Mouse (Mus musculus) adrenal gland, adult 8-10 months (tissue): Measurements from ENCODE around the gene Ccdc89. TPM values are rescaled to one million over a fixed set of nuclear protein-coding genes. Genes with fewer than 3 reads are reported as not detected.

ENCODE experiments used
- DNase-seq: peaks from one replicate; pipeline ENCODE4 v3.0.0; 2022
- total RNA-seq, 4 experiments: library from RNA; stranded (reverse); gene quantifications; 2 replicates each; pipeline ENCODE4 v1.2.4; 2022

Gene Ccdc89
- 1 to 10 TPM in 1 of 4 experiments, under 1 TPM in 3; 0.35 to 1.1 (median 0.52) TPM for total RNA-seq

GRCm38 (mm10) chr7:90426020-90427001 is at the start of gene Ccdc89:
Gene Ccdc89 (plus strand): TSS chr7:90426577.
- DNase-seq = peak; percentile 84

DNA sequence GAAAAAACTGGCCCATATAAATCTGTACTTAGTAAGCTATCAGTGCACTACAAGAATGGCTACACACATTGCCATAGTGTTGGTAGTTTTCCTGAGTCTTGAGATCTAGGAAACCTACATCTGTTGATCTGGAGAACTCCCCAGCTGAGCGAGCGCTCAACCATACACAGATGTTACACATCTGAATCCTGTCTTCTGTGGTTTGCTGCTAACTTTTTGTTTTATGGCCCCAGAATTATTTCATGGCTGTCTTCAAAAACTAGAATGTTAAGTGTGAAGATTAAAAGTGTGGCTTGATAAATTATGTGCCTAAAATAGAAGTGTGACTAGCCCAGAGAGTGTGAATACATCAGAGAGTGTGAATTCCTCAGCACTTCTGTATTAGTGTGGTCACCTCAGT is 42.0 kb upstream of the Ccdc89 start:
- DNase-seq = no peak

DNA sequence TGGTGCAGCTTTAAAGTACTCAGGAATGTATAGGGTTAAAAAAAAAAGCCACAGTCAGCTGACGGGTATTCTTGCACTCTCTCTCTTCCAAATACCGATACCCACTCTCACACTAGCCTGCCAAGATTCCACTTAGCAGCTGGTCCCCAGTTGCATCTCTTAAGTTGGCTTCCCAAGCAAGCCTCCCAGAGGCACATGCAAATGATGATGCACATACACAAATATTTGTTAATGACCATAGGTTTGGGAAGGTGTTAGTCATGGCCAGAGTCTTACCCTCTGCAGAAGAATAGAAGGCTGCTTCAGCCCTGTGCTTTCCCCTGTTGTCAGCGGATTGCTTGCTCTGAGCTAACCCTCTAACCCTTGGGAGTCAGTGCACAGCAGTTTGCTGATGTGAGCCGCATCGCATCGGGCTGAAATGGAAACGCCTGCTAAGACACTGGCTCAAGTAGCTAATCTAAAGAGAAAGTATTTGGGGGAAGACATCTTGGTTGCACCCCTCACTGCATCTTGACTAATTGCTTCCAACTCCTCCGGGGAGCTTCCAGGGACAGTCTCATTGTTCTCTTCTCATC is 39.4 kb upstream of the Ccdc89 start:
- DNase-seq = no peak

GRCm38 (mm10) chr7:90389765-90390164 is 36.6 kb upstream of the Ccdc89 start:
- no peak for DNase-seq

- DNase-seq = no peak
Observed at GRCm38 (mm10) chr7:90395073-90395472, 31.3 kb upstream of the Ccdc89 start.

GRCm38 (mm10) chr7:90395928-90396327 is 30.4 kb upstream of the Ccdc89 start:
- DNase-seq = no peak

- peak; percentile 42 for DNase-seq
Observed at GRCm38 (mm10) chr7:90409934-90410333, 16.4 kb upstream of the Ccdc89 start.

GRCm38 (mm10) chr7:90427006-90427405 is 629 bp downstream of the Ccdc89 start:
- no peak for DNase-seq

- no peak for DNase-seq
Observed at GRCm38 (mm10) chr7:90432221-90432620, 5.8 kb downstream of the Ccdc89 start.

DNA sequence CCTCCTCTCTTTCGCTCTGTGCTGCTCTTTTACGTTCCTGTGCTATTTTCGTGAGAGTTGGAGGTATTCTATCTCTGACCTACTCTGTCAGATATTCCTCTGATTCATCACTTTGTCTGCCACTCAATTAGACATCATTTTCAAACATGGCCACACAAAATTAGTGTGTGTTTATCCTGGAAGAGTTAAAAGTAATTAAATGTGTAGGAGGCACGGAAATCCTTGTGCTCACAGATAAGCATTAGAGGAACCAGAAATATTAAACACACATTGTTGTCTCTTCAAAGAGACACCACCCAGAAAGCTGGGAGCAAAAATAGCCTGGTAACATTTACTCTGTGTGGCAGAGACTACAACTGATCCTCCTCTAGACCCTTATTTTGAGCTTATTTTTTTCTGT is 13.7 kb downstream of the Ccdc89 start:
- DNase-seq = no peak

DNA sequence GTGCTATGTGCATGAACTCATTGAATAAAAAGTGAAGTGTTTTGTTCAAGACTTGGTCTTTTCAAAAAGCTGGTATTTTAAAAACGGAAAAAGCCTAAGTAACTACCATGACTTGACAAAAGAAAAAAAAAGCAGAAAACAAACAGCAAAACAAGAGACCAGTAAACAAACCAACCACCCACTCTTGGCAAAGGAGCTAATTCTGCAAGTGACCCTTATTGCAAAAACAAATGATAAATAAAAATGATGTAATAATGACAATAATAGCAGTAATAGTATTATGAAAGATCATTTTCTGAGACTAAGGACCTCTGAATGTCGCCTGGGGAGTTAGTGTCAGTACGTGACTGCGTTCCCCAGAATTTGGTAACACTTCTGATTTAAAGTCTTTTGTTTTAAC is 15.7 kb downstream of the Ccdc89 start:
- DNase-seq = no peak

- DNase-seq = peak; percentile 95
Observed at GRCm38 (mm10) chr7:90442518-90443080, 16.2 kb downstream of the Ccdc89 start, which contains the start of gene Crebzf. Gene Crebzf (plus strand): TSS chr7:90442729.

DNA sequence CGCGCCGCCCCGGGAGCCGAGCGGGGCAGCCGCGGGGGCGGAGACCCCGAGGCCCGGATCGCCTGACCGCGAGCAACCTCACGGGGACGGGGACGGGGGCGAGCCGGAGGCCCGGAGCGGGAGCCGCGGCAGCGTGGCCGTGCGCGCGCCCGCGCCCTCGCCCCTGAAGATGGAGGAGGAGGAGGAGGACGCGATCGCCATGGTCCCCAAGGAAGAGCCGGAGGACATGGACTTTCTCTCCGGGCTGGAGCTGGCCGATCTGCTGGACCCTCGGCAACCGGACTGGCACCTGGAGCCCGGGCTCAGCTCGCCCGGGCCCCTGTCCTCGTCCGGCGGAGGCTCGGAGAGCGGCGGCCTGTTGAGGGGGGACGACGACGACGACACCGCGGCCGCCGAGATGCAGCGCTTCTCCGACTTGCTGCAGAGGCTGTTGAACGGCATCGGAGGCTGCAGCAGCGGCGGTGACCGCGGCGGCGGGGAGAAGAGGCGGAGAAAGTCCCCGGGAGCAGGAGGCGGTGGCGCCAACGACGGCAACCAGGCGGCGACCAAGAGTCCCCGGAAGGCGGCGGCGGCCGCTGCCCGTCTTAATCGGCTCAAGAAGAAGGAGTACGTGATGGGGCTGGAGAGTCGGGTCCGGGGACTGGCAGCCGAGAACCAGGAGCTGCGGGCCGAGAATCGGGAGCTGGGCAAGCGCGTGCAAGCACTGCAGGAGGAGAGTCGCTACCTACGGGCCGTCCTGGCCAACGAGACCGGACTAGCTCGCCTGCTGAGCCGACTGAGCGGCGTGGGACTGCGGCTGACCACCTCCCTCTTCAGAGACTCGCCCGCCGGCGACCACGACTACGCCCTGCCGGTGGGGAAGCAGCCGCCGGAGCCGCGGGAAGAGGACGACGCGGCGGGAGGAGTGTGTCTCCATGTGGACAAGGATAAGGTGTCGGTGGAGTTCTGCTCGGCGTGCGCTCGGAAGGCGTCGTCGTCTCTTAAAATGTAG is 17.0 kb downstream of the Ccdc89 start:
- DNase-seq = peak; percentile 56

- DNase-seq = no peak
Observed at GRCm38 (mm10) chr7:90444206-90444605, 17.8 kb downstream of the Ccdc89 start.

DNA sequence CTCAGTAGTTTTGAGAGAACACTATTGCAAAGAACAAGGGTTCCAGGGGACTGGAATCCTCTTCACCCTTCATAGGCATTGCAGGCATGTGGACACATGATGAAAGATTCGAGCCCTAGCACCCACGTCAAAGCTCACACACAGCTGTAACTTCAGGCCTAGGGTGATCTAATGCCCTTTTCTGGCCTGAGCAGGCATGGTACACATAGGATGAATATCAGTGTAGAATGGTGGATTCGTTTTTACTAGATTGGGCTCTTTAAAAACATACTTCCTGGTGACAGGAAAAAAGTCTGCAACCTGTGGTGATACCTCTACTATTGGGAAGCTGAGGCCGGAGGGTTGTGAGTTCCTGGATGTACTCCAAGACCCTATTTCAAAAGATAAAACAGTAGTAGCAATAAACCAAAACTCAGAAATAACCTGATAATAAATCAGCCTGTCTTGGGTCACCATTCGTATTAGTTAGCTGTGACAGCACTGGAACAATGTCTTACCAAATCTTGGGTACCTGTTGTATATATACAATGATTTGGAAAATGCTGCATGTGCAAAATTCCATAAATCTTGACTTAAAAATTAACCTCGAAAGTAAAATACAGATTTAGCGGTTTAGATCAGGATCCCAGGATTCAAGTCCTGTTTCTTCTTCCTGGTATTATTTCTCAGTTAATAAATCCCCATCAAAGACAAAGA is 29.9 kb downstream of the Ccdc89 start:
- no peak for DNase-seq

- peak; percentile 83 for DNase-seq
Observed at GRCm38 (mm10) chr7:90456845-90457468, 30.6 kb downstream of the Ccdc89 start, which contains the start of gene Tmem126a. Gene Tmem126a (minus strand): TSS chr7:90457229.

DNA sequence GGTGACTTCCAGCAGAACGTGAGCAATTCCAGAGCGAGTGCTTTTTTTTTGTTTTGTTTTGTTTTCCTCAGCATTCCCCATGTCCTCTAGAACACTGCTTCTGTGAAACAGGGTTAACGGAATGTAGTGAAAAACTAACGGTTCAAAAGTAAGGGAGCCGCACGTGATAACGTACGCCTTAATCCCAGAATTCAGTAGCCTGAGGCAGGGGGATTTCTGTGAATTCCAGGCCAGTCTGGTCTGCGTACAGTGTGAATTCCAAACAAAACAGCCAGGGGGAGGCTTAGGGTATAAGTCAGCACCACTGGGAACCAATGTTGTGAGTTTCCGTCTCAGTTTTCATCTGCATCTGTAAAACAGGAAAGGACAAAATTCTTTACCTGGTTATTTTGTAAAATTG is 31.1 kb downstream of the Ccdc89 start:
- DNase-seq = no peak

DNA sequence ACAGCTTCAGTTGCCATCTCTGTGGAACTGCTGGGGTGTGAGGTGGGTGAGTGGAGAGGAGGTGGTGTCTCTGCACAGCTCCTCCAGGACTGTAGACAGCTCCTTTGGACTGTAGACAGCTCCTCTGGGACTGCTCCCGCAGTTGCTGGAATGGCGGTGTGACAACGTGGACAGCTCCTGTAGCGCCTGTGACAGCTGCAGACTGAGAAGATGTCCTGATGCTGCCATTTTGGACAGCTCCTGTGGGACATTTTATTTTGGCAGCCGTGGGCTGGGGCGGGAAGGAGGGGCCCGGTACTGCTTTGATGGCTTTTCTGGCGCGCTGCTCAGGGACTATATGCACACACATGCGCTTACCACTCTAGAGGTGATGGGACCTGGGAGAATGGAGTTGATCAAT is 34.0 kb downstream of the Ccdc89 start:
- DNase-seq = no peak

DNA sequence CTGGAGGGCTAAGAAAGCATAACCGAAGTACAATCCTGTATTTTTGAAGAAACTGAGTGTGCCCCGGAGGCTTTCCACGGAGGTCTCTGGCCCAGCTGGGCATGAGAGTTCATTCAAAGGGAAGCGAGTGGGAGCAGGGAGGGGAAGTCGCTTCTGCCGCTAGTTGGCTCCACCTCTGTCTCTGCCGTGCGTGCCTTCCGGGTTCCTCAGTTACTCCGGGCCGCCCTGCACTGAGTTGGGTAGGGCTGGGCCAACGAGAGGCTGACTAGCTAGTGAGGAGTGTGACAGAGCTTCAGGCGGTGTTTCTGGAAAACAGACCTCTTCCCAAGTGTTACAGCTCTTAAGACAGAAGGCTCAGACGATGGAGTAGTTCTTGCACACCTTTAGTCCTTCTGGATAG is 34.6 kb downstream of the Ccdc89 start:
- peak; percentile 17 for DNase-seq

- no peak for DNase-seq
Observed at GRCm38 (mm10) chr7:90461441-90461840, 35.1 kb downstream of the Ccdc89 start.

DNA sequence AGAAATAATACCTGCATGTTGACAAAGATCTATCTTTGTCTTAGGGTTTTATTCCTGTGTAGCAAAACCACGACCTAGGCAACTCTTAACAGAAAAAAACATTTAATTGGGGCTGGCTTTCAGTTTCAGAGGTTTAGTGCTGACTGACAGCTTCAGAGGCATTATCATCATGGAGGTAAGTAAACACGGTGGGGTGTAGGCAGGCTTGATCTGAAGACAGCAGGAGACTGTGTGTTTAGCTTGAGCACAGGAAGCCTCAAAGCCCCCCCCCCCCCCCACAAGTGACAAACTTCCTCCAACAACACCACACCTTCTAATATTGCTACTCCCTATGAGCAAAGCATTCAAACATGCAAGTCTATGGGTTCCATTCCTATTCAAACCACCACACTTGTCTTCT is 47.1 kb downstream of the Ccdc89 start:
- no peak for DNase-seq
